Mouse (Mus musculus): Measurements from ENCODE around the gene Pheta1. TPM values are rescaled to one million over a fixed set of nuclear protein-coding genes. Genes with fewer than 3 reads are reported as not detected.

Pheta1 gene
- total and polyA plus RNA-seq, 3 experiments, result 8.1 to 8.8 TPM; not detected in 1

- DNase-seq (ENCODE audit: low read depth, low spot score), result peak; percentile 87
- Histone ChIP-seq H3K27me3 (ENCODE audit: control insufficient read depth in 1 of 2, insufficient read depth in 2 of 2, low read length in 2 of 2) (no peaks in the 10 kb centered on the region), H3K4me1 (ENCODE audit: control insufficient read depth in 1 of 2, insufficient read depth in 2 of 2, low read length in 2 of 2) (peaks cover 0 to 19% of the 10 kb centered on the region in 2 experiments; a peak in 2 of 4 replicates), H3K79me2 (ENCODE audit: control insufficient read depth, insufficient read depth, low read length, poor library complexity) (no peaks in the 10 kb centered on the region; the same call in 1 of the 2 replicates), H3K36me3 (ENCODE audit: control insufficient read depth in 1 of 2, insufficient read depth in 2 of 2, low read length in 2 of 2) (peaks cover 0 to 3% of the 10 kb centered on the region in 2 experiments; a peak in 1 of 4 replicates), H3K4me3 (ENCODE audit: control insufficient read depth in 1 of 2, insufficient read depth in 1 of 2, low read depth in 2 of 2, low read length in 2 of 2) (peak overlapping the region; percentile 63 to 83), H3K9me3 (replicated peaks; ENCODE audit: insufficient read depth, low read length) (no peaks in the 10 kb centered on the region), H3K27ac (ENCODE audit: control insufficient read depth, low read depth, low read length) (no peak overlapping the region), H3K9ac (ENCODE audit: control insufficient read depth, low read depth, low read length, poor library complexity, severe bottlenecking) (peak overlapping the region; percentile 61)
- no peak for TF ChIP-seq GABPA (IDR thresholded peaks at IDR 0.05; ENCODE audit: low read depth, low read length)
- no peak for TF ChIP-seq USF2 (IDR thresholded peaks at IDR 0.05; ENCODE audit: borderline replicate concordance in 1 of 2, insufficient read depth in 1 of 2, low read depth in 1 of 2, low read length in 2 of 2)
- no peak for TF ChIP-seq MAFK (IDR thresholded peaks at IDR 0.05; ENCODE audit: borderline replicate concordance, low read depth, low read length)
- no peak for TF ChIP-seq CHD2 (IDR thresholded peaks at IDR 0.05; ENCODE audit: low read length)
- TF ChIP-seq TAL1 (IDR thresholded peaks at IDR 0.05; ENCODE audit: low read length), result 0 out of 2 replicates have a peak, but pooled peaks have one; percentile 12
- TF ChIP-seq SMC3 (IDR thresholded peaks at IDR 0.05; ENCODE audit: low read depth, low read length), result no peak
- TF ChIP-seq JUND (IDR thresholded peaks at IDR 0.05; ENCODE audit: low read depth, low read length), result no peak
- TF ChIP-seq MXI1 (IDR thresholded peaks at IDR 0.05; ENCODE audit: low read depth, low read length), result peak; percentile 71; the same call in 1 of the 2 replicates
- TF ChIP-seq TCF12 (IDR thresholded peaks at IDR 0.05; ENCODE audit: low read depth, low read length), result no peak
- TF ChIP-seq RAD21 (IDR thresholded peaks at IDR 0.05; ENCODE audit: low read depth, low read length), result no peak
- TF ChIP-seq MYC (IDR thresholded peaks at IDR 0.05; ENCODE audit: low read depth, low read length), result 0 out of 2 replicates have a peak, but pooled peaks have one; percentile 53
- no peak; the same call in 1 of the 2 replicates for TF ChIP-seq TBP (IDR thresholded peaks at IDR 0.05; ENCODE audit: low read depth, low read length)
- TF ChIP-seq POLR2AphosphoS2 (IDR thresholded peaks at IDR 0.05; ENCODE audit: low read length), result no peak
- no peak for TF ChIP-seq ZC3H11A (IDR thresholded peaks at IDR 0.05; ENCODE audit: low read depth, low read length)
- TF ChIP-seq MAZ (IDR thresholded peaks at IDR 0.05; ENCODE audit: low read depth, low read length), result no peak
- no peak for TF ChIP-seq CTCF (IDR thresholded peaks at IDR 0.05 in 2 of 3, conservative IDR thresholded peaks at IDR 0.05 in 1 of 3; ENCODE audit: control insufficient read depth in 1 of 3, insufficient read depth in 1 of 3, low read depth in 2 of 3, low read length in 3 of 3, poor library complexity in 1 of 3, severe bottlenecking in 1 of 3)
- TF ChIP-seq NELFE (IDR thresholded peaks at IDR 0.05; ENCODE audit: low read depth, low read length), result no peak; the same call in 1 of the 2 replicates
- 0 out of 4 replicates have a peak, but pooled peaks of 1 of the 2 experiments have one; percentile 19 for TF ChIP-seq EP300 (IDR thresholded peaks at IDR 0.05; ENCODE audit: low read depth in 1 of 2, low read length in 2 of 2)
- TF ChIP-seq ZKSCAN1 (IDR thresholded peaks at IDR 0.05; ENCODE audit: low read depth, low read length), result no peak
- TF ChIP-seq USF1 (IDR thresholded peaks at IDR 0.05; ENCODE audit: low read depth, low read length), result peak; percentile 8; the same call in 1 of the 2 replicates
- peak; percentile 42; the same call in 1 of the 2 replicates for TF ChIP-seq SIN3A (IDR thresholded peaks at IDR 0.05; ENCODE audit: low read length)
- no peak for TF ChIP-seq POLR2A (IDR thresholded peaks at IDR 0.05; ENCODE audit: control insufficient read depth in 1 of 2, insufficient read depth in 1 of 2, low read depth in 1 of 2, low read length in 2 of 2, poor library complexity in 1 of 2)
- TF ChIP-seq ETS1 (IDR thresholded peaks at IDR 0.05; ENCODE audit: low read depth, low read length), result no peak
- TF ChIP-seq ELF1 (IDR thresholded peaks at IDR 0.05; ENCODE audit: low read depth, low read length), result no peak
- TF ChIP-seq ZMIZ1 (IDR thresholded peaks at IDR 0.05; ENCODE audit: low read depth, low read length), result no peak
- no peak for TF ChIP-seq GATA1 (IDR thresholded peaks at IDR 0.05; ENCODE audit: low read depth, low read length)
- TF ChIP-seq BHLHE40 (IDR thresholded peaks at IDR 0.05; ENCODE audit: borderline replicate concordance, low read depth, low read length), result peak; percentile 79
- TF ChIP-seq KAT2A (conservative IDR thresholded peaks at IDR 0.05; ENCODE audit: low read depth, low read length), result no peak
- peak; percentile 70; the same call in 1 of the 2 replicates for TF ChIP-seq MAX (IDR thresholded peaks at IDR 0.05; ENCODE audit: low read length)
- TF ChIP-seq E2F4 (IDR thresholded peaks at IDR 0.05; ENCODE audit: borderline replicate concordance, low read depth, low read length), result no peak
Measured at GRCm38 (mm10) chr5:121843138-121843905, 5.5 kb upstream of the Pheta1 start.
